Mouse (Mus musculus): Measurements from ENCODE around the gene Grn.
"Not testable (repeated sequence)": the region's sequence is repeated elsewhere in the genome, so short reads cannot be mapped to it uniquely, and the experiment has no call there.

Gene Grn

GRCm38 (mm10) chr11:102400513-102401084 lies 29.5 kb upstream of the Grn start:
- no peak for DNase-seq (ENCODE audit: extremely low read depth, low read depth, low spot score)

DNA sequence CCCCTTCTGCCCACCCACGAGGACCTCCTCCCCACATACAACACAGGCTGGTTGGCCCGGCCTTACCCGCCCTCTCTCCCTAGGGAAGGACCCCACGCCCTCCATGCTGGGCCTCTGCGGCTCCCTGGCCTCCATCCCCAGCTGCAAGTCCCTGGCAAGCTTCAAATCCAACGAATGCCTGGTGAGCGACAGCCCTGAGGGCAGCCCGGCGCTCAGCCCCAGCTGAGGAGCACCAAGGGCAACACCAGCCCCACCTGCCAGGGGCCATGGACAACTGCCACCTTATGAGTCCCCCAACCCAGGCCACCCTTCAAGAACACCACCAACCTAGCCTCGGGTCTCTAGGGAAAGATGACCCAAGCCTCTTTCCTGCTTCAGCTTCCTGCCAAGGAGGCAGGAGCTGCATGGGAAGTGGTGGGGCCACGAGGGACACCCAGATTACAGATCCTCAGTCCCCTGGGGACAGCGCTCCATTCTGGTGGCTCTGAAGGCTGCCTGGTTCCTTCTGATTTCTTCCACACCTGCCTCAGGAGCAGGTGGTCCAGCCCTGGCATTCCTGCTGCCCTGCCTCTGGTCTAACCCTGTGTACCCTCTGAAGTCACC lies 28.1 kb upstream of the Grn start:
- DNase-seq (ENCODE audit: extremely low read depth, low read depth, low spot score), result no peak

DNA sequence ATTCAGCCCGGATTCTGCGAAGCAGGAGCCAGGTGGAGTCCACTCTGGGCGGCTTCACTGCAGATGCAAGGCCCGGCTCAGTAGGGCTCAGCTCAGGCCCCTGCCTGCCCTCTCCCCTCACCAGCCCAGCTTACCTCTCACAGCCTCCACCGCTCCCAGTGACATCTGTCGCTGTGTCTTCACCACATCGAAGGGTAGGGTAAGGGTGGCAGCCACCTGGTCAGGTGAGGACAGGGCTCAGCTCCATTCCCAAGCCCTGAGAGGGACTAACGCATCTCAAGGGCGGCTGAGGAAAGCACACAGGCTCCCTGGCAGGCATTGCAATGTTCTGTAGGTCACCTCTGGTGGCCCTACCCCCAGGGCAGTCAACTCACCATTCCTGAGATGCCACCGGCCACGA lies 26.5 kb upstream of the Grn start:
- DNase-seq (ENCODE audit: extremely low read depth, low read depth, low spot score), result no peak

DNA sequence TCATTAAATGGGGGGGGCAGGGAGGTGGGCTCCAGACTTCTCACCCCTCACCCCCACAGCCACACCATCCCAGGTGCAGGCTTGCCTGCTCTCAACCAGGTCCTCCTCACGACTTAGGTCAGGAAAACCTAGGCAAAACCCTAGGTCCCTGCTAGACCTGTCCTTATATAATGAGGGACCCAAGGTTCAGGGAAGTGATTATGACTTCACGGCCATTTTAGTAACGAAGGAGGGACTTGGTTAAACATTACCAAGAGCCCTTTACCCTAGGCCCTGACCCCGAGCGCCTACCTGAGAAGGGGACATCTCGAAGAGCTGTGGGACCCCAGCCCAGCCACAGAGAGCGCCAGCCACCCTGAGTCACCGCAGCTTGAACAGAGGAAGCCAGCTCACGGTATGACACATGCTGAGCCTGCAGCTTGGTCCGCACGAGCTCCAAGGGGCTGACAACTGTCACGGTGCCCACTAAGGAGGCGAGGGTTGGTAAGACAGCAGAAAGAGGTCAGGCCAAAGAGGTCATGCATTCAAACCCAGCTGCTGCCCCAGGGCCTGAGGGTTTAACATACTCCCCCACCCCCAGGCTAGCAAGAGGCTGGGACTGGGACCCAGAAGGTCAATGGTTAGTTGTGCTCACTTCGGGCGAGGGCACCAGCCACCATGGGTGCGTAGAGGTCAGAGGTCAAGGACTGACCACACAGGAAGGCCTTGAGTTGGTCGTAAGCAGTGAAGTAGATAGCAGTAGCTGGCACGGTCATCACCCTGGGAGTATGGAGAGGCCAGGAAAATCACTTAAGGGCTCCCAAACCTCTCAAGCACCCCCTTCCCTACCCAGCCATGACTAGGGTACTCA lies 25.7 kb upstream of the Grn start:
- no peak for DNase-seq (ENCODE audit: extremely low read depth, low read depth, low spot score)

GRCm38 (mm10) chr11:102405544-102406285 lies 24.4 kb upstream of the Grn start:
- DNase-seq (ENCODE audit: extremely low read depth, low read depth, low spot score), result no peak

DNA sequence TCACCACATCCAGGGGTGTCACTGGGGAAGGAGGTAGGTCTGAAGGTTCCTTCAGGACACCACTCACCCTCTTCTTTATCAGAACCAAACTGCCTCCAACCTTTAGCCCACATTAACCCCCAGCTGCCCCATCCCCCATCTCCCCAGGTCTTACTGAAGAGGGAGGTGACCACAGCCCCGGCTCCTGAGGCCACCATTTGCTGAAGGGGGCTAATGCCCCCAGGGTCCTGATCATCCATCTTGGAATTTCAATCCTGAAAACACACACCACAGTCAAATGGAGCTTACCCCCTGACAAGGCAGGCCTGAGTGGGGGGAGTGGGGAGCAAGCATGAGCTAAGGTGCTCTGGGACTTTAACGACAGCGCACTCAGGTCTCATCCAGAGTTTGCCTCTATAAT lies 23.7 kb upstream of the Grn start:
- DNase-seq (ENCODE audit: extremely low read depth, low read depth, low spot score), result no peak

DNA sequence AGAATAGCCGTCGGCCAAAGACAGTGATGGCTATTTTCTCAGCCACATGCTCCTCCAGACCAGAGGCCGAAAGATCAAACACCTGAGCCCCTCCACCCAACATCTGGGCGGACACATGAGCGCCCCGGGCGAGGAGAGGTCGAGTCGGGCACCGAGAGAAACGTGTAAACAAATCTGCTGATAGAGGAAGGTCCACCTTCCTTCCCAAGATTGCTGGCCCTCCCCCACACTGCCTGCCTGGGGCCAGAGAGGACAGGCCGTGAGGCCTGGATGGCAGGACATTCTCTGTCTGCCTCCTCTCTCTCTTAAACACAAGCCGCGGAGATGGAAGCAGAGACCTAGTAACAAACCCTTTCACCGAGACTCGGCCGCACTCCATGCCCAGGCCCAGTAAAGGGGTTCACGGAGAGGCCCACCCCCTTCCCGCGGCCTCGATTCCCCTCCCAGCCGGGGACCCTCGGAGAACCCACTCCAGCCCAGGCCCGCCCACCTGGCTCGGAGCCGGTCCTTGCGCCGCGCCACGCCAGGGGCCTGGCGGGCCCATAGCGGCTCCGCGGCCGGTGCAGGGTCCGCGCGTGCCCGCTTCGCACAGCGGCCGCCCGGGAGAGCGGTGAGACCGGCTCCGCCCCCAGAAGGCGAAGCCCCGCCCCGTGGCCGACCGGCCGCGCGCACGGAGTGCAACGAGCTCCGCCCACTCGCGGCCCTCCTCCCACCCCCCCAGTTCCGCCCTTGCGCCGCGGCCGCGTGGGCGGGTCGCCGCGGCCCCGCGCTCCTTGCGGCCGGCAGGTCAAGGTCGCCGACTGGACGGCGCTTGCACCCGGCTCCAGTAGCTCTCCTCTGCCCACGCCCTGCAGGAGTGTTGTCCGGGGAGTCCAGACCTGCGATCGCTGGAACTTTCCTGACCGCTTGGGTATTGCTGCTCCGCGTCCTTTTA lies 22.9 kb upstream of the Grn start:
- no peak for DNase-seq (ENCODE audit: extremely low read depth, low read depth, low spot score)

DNA sequence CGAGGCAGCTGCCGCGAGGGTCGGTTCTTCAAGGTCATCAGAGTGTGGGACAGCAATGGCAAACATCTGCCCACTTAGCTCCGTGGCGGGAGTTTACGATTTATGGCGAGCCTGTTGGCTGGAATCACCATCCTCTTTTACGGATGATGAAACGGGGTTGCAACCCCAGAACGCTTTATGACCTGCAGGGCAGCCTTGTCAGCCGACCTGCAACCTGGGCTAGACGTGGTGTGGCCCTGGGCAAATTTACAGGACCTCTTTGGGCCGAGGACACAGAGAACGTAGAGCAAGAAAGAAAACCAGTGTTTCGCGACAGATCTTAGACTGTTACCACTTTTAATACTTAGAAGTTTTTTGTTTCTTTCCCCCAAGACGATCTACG lies 22.3 kb upstream of the Grn start, which contains the start of gene Slc25a39:
Gene Slc25a39, minus strand, starts transcription at position 113 of the 382 bp plus-strand sequence.
- DNase-seq (ENCODE audit: extremely low read depth, low read depth, low spot score), result no peak

DNA sequence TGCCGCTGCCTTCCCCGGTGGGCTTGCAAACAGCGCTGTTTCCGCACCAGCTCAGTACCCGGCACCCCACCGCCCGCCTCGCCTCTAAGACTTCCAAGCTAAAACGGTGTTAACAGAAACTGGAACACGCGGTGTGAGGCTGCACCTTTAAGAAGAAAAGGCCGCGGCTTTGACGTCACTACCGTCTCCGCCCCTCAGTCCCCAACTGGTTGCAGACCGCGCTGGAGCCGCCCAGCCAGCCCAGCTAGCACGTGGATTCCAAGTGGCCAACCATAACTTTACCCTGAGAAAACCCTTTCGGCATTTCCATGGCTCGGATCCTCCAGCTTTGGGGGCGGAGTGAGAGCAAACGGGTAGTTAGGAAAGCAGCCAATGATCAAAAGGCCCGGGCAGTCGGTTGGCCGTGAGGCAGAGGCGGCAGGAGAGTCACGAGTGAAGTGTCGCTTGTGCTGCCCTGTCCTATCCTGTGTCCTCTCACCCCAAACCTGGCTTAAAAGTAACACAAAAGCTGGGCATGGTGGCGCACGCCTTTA lies 21.7 kb upstream of the Grn start:
- peak; percentile 87 for DNase-seq (ENCODE audit: extremely low read depth, low read depth, low spot score)

- DNase-seq (ENCODE audit: extremely low read depth, low read depth, low spot score), result no peak
These were observed 21.0 kb upstream of the Grn start for GRCm38 (mm10) chr11:102408888-102409794.

GRCm38 (mm10) chr11:102409795-102410330 lies 20.3 kb upstream of the Grn start:
- DNase-seq (ENCODE audit: extremely low read depth, low read depth, low spot score), result no peak

DNA sequence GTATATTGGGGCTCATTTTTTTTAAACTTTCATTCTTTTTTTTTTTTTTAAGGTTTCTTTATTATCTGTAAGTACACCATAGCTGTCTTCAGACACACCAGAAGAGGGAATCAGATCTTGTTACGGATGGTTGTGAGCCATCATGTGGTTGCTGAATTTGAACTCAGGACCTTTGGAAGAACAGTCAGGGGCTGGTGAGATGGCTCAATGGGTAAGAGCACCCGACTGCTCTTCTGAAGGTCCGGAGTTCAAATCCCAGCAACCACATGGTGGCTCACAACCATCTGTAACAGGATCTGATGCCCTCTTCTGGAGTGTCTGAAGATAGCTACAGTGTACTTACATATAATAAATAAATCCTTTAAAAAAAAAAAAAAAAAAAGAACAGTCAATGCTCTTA lies 19.8 kb upstream of the Grn start:
- not testable (repeated sequence) for DNase-seq (ENCODE audit: extremely low read depth, low read depth, low spot score)

- DNase-seq (ENCODE audit: extremely low read depth, low read depth, low spot score), result no peak
These were observed 19.1 kb upstream of the Grn start for GRCm38 (mm10) chr11:102411061-102411460.

DNA sequence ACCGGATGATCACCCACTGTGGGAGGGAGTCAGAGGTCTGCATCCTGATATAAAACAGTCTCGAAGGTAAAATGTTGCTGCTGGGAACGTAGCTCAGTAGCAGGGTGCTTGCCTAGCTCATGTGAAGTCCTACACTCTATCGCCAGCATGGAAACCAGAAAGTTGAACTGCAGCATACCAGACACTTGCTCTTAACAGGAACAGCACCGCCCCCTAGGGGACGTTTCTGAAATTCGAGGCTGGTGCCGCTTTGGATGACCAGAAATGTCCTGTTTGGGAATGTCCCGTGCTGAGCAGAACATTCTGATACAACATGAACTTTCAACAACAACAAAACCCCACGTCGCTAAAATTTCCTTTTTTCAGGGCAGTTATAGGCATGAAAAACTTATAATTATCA lies 18.4 kb upstream of the Grn start:
- no peak for DNase-seq (ENCODE audit: extremely low read depth, low read depth, low spot score)

GRCm38 (mm10) chr11:102413059-102413458 lies 17.1 kb upstream of the Grn start:
- DNase-seq (ENCODE audit: extremely low read depth, low read depth, low spot score), result no peak

- DNase-seq (ENCODE audit: extremely low read depth, low read depth, low spot score), result no peak
These were observed 14.9 kb upstream of the Grn start for GRCm38 (mm10) chr11:102415034-102415802.

DNA sequence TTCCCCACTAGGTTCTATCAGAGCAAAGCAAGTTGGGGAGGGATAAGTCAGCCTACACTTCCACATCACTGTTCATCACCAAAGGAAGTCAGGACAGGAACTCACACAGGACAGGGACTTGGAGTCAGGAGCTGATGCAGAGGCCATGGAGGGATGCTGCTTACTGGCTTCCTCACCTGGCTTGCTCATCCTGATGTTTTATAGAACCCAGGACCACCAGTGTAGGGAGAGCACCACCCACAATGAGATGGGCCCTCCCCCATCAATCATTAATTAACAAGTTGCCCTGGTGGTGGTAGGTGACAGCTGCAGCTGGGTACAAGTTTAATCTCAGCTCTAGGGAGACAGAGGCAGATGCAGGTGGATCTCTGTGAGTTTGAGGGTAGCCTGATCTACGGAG lies 13.0 kb upstream of the Grn start:
- no peak for DNase-seq (ENCODE audit: extremely low read depth, low read depth, low spot score)

DNA sequence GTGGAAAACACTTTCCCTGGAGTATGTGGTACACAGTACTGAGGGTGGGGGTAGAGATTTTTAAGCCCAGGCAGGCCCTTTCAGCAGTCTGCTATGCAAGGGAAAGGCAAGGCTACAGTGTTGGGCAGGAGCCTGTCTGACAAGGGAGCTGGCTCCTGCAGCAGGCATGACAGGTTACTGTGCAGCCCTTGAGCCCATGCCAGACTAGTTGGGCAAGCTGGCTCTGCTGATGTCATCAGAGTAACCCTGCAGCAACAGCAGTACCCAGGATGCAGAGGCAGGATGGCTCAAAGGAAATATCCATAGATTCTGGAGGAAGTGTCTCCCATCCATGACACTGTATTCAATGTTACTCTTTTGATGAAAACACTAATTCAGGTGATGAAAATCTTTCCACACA lies 11.2 kb upstream of the Grn start:
- no peak for DNase-seq (ENCODE audit: extremely low read depth, low read depth, low spot score)

All from fat pad, adult 2 months (tissue).